Mouse (Mus musculus): ENCODE measurements around the gene Gm6176. TPM values are rescaled to one million over a fixed set of nuclear protein-coding genes. Genes with fewer than 3 reads are reported as not detected.

Gm6176 gene
- not detected in 2 replicates for polyA plus RNA-seq (2015; fragmentation: Nextera tagmentation; extraction: Ambion mirVana)

GRCm38 (mm10) chr7:22056205-22056604 is at the start of gene Gm6176:
TSS of gene Gm6176 (minus strand) at chr7:22056305.

GRCm38 (mm10) chr7:22068757-22069156 is 12.7 kb upstream of the Gm6176 start, which contains the start of gene Vmn1r139:
TSS of gene Vmn1r139 (plus strand) at chr7:22069057.

GRCm38 (mm10) chr7:22028797-22029196 is 27.3 kb downstream of the Gm6176 start, which contains the start of gene Vmn1r138:
TSS of gene Vmn1r138 (minus strand) at chr7:22028897.

Other genes with a start within 250 kb of the Gm6176 start
- gene Vmn1r135, start 224.0 kb downstream of the Gm6176 start, polyA plus RNA-seq (2015; fragmentation: Nextera tagmentation; extraction: Ambion mirVana): not detected in 2 replicates
- gene Gm5725, start 212.0 kb downstream of the Gm6176 start, polyA plus RNA-seq (2015; fragmentation: Nextera tagmentation; extraction: Ambion mirVana): not detected in 2 replicates
- gene Gm5891, start 135.0 kb downstream of the Gm6176 start, polyA plus RNA-seq (2015; fragmentation: Nextera tagmentation; extraction: Ambion mirVana): not detected in 2 replicates
- not detected in 2 replicates for gene Vmn1r137, start 61.7 kb downstream of the Gm6176 start, polyA plus RNA-seq (2015; fragmentation: Nextera tagmentation; extraction: Ambion mirVana)
- not detected in 2 replicates for gene Vmn1r138, start 27.4 kb downstream of the Gm6176 start, polyA plus RNA-seq (2015; fragmentation: Nextera tagmentation; extraction: Ambion mirVana)
- gene Vmn1r139, start 12.8 kb upstream of the Gm6176 start, polyA plus RNA-seq (2015; fragmentation: Nextera tagmentation; extraction: Ambion mirVana): not detected in 2 replicates
- gene Gm16451, start 61.9 kb upstream of the Gm6176 start, polyA plus RNA-seq (2015; fragmentation: Nextera tagmentation; extraction: Ambion mirVana): not detected in 2 replicates
- not detected in 2 replicates for gene Gm10666, start 78.4 kb upstream of the Gm6176 start, polyA plus RNA-seq (2015; fragmentation: Nextera tagmentation; extraction: Ambion mirVana)
- not detected in 2 replicates for gene Vmn1r142, start 107.7 kb upstream of the Gm6176 start, polyA plus RNA-seq (2015; fragmentation: Nextera tagmentation; extraction: Ambion mirVana)
- gene Vmn1r143, start 133.1 kb upstream of the Gm6176 start, polyA plus RNA-seq (2015; fragmentation: Nextera tagmentation; extraction: Ambion mirVana): not detected in 2 replicates
- not detected in 2 replicates for gene Gm8653, start 145.0 kb upstream of the Gm6176 start, polyA plus RNA-seq (2015; fragmentation: Nextera tagmentation; extraction: Ambion mirVana)
- gene Gm8453, start 173.2 kb upstream of the Gm6176 start, polyA plus RNA-seq (2015; fragmentation: Nextera tagmentation; extraction: Ambion mirVana): not detected in 2 replicates